Mouse (Mus musculus) adrenal gland, adult 8-10 months (tissue): Measurements from ENCODE around the gene Zfp931. TPM values are rescaled to one million over a fixed set of nuclear protein-coding genes. Genes with fewer than 3 reads are reported as not detected.

Source experiments
- total RNA-seq, 4 experiments: library from RNA; stranded (reverse); gene quantifications; 2 replicates each; pipeline ENCODE4 v1.2.4; 2022

Gene Zfp931
- total RNA-seq, 4 experiments from 2014 or later = 22.9 to 31.6 (median 26.3) TPM

Other genes starting within 250 kb of the Zfp931 start
- gene Gm14325, start 238.1 kb downstream of the Zfp931 start, total RNA-seq = 100 to 1,000 TPM; 120 to 247 (median 180) TPM
- gene Gm14327, start 181.4 kb downstream of the Zfp931 start, total RNA-seq = 10 to 100 TPM in 2 of 4 experiments, 1 to 10 TPM in 2; 7.3 to 15.4 (median 11.7) TPM
- gene Zfp972, start 152.9 kb downstream of the Zfp931 start, total RNA-seq = 1 to 10 TPM; 1.6 to 2.3 (median 1.9) TPM
- 10 to 100 TPM; 31.9 to 43.2 (median 36.3) TPM for gene Gm14326, start 121.2 kb downstream of the Zfp931 start, total RNA-seq
- 10 to 100 TPM; 26.3 to 37.8 (median 30.9) TPM for gene Zfp971, start 55.2 kb downstream of the Zfp931 start, total RNA-seq
- gene Phactr3, start 40.5 kb upstream of the Zfp931 start, total RNA-seq = 1 to 10 TPM; 1.7 to 6.1 (median 3.5) TPM